Mouse (Mus musculus) E14TG2a.4 (cell line): Measurements from ENCODE around the gene Il3ra.

Experiments
- CTCF ChIP-seq: conservative IDR thresholded peaks from 2 replicates; pipeline ENCODE4 v1.5.1; 2014; ENCODE audit warnings: low read length
- NANOG ChIP-seq: IDR thresholded peaks from 2 replicates; pipeline ENCODE4 v1.6.1; 2014; ENCODE audit warnings: borderline replicate concordance, low read length, mixed read lengths

DNA sequence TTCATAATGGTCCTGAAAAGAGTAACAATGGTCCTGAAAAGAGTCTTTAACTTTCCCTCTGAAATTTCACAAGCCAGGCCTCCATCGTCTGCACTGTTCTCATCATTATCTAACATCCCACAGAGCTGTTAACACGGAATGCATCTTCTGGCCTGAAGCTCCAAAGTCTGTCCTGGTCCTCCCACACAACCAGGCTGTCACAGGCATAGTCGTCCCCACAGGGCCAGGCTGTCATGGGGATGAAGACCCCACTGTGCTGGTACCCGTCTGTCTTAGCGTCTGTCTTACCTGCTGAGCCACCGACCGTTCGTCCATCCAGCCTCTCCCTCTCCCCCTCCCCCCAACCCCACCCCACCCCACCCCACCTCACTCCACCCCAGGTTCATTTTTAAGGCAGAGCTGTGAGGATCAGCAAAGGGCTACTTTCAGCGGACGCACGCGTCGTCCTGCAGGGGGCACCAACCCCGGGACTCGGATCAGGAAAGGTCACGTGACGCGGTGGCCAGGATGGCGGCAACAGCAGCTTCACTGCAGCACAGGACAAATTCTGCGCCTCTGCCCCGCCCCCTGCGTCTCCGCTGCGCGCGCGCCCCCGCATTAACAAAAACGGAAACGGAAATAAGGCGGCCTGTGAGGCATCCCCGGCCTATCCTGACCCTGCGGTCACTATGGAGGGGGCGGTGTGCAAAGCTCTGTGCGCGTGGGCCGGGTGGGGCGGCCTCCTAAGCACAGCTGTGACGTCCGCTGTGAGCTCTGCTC, 783 bp upstream of the Il3ra start:
- TF ChIP-seq CTCF (no peak), NANOG (no peak)
